Mouse (Mus musculus) embryonic stem cell, embryonic (primary cell): ENCODE data around the gene Aars.

ENCODE experiments used
- CTCF ChIA-PET, 4 experiments: fragments of 300-600 bp in 2 of 4; fragments of 350-600 bp in 2 of 4; sonication (Branson Sonifier 250); formaldehyde crosslinking; loops; one replicate each; lab custom pipeline; 2022; ENCODE audit warnings: inconsistent platforms in 2 of 4; lab: Charles Lee
- POLR2A ChIA-PET, 4 experiments: fragments of 300-600 bp in 2 of 4; fragments of 350-600 bp in 2 of 4; sonication (Branson Sonifier 250); formaldehyde crosslinking; loops; one replicate each; lab custom pipeline; 2022; ENCODE audit warnings: antibody characterized with exemption in 4 of 4, inconsistent platforms in 1 of 4; lab: Charles Lee

The Aars gene

DNA sequence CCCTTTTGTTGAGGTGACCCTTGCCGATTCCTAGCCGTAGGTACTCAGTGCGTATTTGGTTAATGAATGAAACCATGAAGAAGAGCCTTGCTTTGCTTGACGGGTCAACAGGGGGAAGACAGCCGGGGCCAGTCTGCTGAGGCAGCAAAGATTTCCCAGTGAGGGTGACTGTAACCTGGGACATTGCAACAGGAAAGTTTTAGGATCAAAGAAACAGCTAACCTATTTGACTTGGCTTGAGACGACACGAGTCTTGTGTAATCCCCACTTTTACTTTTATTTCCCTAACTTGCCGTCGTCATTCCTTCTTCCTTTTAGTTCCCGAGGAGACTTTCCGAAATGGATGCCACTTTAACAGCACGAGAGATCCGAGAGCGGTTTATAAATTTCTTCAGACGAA is 3.6 kb downstream of the Aars start:
- CTCF ChIA-PET, result interaction anchor here in 1 of 4 experiments (2.1 kb wide), 1 partner anchor 20 kb away, joined by 8 read pairs; the partner anchor contains the start of gene Exosc6
- POLR2A ChIA-PET, result interaction anchor here (0.6 to 26.3 kb wide), 16 partner anchors 9 to 261 kb away, joined by 3 to 766 read pairs (median 6); partner anchors contain the start of genes Exosc6 (in 3 of the 4), Cog4 (in 1 of the 4), Pdpr (in 1 of the 4) and Sf3b3 (in 1 of the 4)

- ChIA-PET POLR2A (interaction anchor here (0.9 to 26.4 kb wide), 12 partner anchors 4 to 228 kb away, joined by 3 to 766 read pairs (median 7); partner anchors contain the start of genes Exosc6 (in 4 of the 4), Ddx19b (in 3 of the 4), Aars (in 2 of the 4) and Cog4 (in 1 of the 4)), CTCF (interaction anchor here in 3 of 4 experiments (0.6 to 2.5 kb wide), 5 partner anchors 9 to 15 kb away, joined by 3 to 8 read pairs (median 4); partner anchors contain the start of gene Exosc6 (in 2 of the 3))
These were observed 9.6 kb downstream of the Aars start for GRCm38 (mm10) chr8:111042546-111042945.

DNA sequence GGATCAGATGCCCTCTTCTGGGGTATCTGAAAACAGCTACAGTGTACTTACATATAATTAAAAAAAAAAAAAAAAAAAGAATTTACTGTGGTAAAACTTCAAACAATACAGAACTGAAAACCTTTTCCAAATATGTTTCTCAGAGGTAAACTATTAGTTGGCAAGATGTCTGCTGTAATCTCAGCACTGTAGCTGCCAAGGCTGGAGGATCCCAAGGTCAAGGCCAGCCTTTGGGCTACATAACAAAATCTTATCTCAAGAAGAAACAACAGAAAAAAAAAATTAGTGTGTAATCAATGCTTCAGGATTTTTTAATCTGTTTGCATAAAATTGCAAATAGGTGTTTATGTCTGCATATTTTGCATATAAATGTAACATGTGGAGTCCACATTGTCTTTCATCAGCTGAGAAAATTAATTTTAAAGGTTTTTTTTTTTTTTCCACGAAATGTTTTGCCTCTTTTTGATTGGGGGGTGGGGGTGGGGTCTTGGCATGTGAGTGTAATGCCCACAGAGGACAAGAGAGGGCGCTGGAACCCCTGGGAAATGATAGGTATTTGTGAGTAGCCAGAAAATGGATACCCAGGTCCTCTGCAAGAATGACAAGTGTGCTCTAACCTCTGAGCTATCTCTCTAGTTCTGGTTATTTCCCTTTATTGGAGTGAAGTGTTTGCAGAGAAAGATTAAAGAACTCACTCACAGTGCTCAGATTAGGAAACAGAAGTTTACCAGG is 11.2 kb downstream of the Aars start:
- ChIA-PET CTCF (interaction anchor here (0.5 to 2.5 kb wide), 8 partner anchors 10 to 295 kb away, joined by 3 to 8 read pairs (median 4); partner anchors contain the start of genes Aars (in 1 of the 4) and Exosc6 (in 1 of the 4)), POLR2A (interaction anchor here in 3 of 4 experiments (0.5 to 26.4 kb wide), 18 partner anchors 5 to 237 kb away, joined by 3 to 766 read pairs (median 4); partner anchors contain the start of genes Exosc6 (in 3 of the 3), Aars (in 2 of the 3) and Ddx19b (in 2 of the 3))

- POLR2A ChIA-PET, result interaction anchor here (0.7 to 26.4 kb wide), 18 partner anchors 2 to 846 kb away, joined by 3 to 766 read pairs (median 4); partner anchors contain the start of genes Aars (in 2 of the 4), Ddx19b (in 2 of the 4), Exosc6 (in 2 of the 4) and Cog4 (in 1 of the 4)
These were observed 15.8 kb downstream of the Aars start for GRCm38 (mm10) chr8:111048694-111049093.

GRCm38 (mm10) chr8:111049106-111049505 is 16.2 kb downstream of the Aars start:
- ChIA-PET CTCF (interaction anchor here (0.7 to 1.3 kb wide), 8 partner anchors 14 to 884 kb away, joined by 3 to 7 read pairs (median 4); partner anchors contain the start of genes Ddx19b (in 1 of the 4) and Tmem231 (in 1 of the 4)), POLR2A (interaction anchor here (0.7 to 26.4 kb wide), 18 partner anchors 1 to 528 kb away, joined by 3 to 766 read pairs (median 4); partner anchors contain the start of genes Aars (in 2 of the 4), Ddx19b (in 2 of the 4), Cog4 (in 1 of the 4) and Exosc6 (in 1 of the 4))

More at GRCm38 (mm10) chr8:111048694-111049093, 15.8 kb downstream of the Aars start:
- CTCF ChIA-PET, result interaction anchor here (0.6 to 1.3 kb wide), 10 partner anchors 13 to 885 kb away, joined by 3 to 7 read pairs (median 4); partner anchors contain the start of genes Ddx19b (in 2 of the 4) and Tmem231 (in 1 of the 4)

DNA sequence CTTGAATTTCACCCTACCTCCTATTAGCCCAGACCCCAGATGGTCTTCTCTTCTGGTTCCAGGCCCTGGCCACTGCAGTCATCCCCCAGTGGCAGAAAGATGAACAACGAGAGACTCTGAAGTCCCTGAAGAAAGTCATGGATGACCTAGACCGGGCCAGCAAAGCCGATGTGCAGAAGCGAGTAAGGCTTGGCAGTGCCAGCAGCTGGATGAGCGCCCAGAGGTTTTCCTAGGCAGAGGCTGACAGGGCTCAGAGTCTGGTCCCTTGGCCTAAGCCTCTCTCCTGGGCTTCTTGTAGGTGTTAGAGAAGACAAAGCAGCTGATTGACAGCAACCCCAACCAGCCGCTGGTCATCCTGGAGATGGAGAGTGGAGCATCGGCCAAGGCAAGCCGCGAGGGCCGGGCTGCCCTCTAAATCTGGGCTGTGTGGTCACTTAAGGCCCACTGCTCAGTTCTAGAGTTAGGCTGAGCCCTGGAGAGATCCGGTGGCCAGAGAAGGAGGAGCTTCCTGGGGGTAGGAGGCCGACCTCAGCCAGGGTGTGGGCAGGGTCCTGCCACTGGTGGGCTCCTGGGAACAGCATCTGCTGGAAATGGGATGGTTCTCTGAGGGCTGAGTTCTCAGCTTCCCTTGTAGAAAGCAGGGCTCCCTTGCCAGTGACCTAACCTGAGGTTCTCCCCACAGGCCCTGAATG is 21.0 kb downstream of the Aars start:
- ChIA-PET POLR2A (interaction anchor here (0.9 to 26.4 kb wide), 18 partner anchors 8 to 245 kb away, joined by 3 to 766 read pairs (median 5); partner anchors contain the start of genes Aars (in 3 of the 4), Ddx19b (in 2 of the 4), Cog4 (in 1 of the 4) and Sf3b3 (in 1 of the 4)), CTCF (interaction anchor here in 1 of 4 experiments (1.0 kb wide), 1 partner anchor 27 kb away, joined by 3 read pairs; no protein-coding TSS in a partner anchor)

DNA sequence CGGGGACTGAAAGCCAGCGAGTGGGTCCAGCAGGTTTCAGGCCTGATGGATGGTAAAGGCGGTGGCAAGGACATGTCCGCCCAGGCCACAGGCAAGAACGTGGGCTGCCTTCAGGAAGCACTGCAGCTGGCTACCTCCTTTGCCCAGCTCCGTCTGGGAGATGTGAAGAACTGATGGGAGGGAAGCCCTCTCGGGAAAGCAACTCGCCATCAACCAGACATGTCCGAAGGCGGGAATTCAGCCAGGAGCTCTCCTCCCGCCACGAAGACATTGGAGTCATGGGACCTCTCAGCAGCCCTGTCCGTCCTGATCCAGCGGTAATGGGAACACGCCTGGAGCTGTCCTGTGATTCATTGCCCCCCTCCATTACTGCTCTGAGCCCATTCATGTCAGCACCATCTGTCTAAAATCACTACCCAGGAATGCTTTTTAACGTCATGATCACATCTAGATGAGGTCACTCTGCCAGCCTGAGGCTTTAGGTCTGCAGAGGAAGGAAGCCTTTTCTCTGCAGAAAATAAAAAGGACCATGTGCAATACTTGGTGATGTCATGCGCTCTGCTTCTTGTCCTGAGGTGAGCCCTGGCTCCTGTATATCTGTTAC is 22.2 kb downstream of the Aars start:
- POLR2A ChIA-PET, result interaction anchor here (0.6 to 26.4 kb wide), 27 partner anchors 9 to 250 kb away, joined by 3 to 766 read pairs (median 11); partner anchors contain the start of genes Aars (in 3 of the 4), Ddx19a (in 2 of the 4), Ddx19b (in 2 of the 4) and Il34 (in 2 of the 4)
- CTCF ChIA-PET, result interaction anchor here in 1 of 4 experiments (1.0 to 1.8 kb wide), 2 partner anchors 10 to 22 kb away, joined by 3 to 13 read pairs; partner anchors contain the start of gene Aars

DNA sequence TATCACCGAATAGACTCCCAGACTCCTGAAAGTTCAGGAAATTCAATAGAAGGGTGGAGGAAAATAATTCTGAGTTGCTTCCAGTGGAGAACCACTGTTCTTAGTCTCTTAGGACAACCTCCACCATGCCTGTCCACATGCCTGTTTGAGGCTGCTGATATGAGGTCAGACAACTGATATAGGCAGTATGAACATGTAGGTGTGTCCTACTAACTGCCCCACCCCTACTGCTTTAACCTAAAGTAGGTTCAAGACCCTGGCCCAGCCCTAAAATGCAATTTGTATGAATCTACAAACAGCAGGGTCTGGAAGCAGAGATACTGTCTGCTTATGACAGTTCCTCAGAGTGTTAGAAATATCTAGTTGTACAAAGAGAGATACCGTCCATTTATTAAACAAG is 22.7 kb downstream of the Aars start:
- CTCF ChIA-PET, result interaction anchor here (0.6 to 1.8 kb wide), 17 partner anchors 9 to 426 kb away, joined by 3 to 13 read pairs (median 4); partner anchors contain the start of genes Aars (in 1 of the 4) and Il34 (in 1 of the 4)
- POLR2A ChIA-PET, result interaction anchor here (0.6 to 26.4 kb wide), 70 partner anchors 8 to 534 kb away, joined by 3 to 766 read pairs (median 5); partner anchors contain the start of genes Aars (in 4 of the 4), Ddx19b (in 3 of the 4), Sf3b3 (in 3 of the 4) and Clec18a (in 2 of the 4)

- ChIA-PET CTCF (interaction anchor here (0.6 to 1.8 kb wide), 28 partner anchors 9 to 427 kb away, joined by 3 to 13 read pairs (median 4); partner anchors contain the start of genes Aars (in 2 of the 4), Ddx19a (in 1 of the 4) and Il34 (in 1 of the 4)), POLR2A (interaction anchor here (0.6 to 26.4 kb wide), 74 partner anchors 8 to 534 kb away, joined by 3 to 766 read pairs (median 5); partner anchors contain the start of genes Aars (in 4 of the 4), Ddx19b (in 3 of the 4), Sf3b3 (in 3 of the 4) and Clec18a (in 2 of the 4))
These were observed 23.3 kb downstream of the Aars start, which contains the start of gene Exosc6 for GRCm38 (mm10) chr8:111056158-111056663. Gene Exosc6 (plus strand): TSS chr8:111056339.

- CTCF ChIA-PET, result interaction anchor here (0.6 to 1.8 kb wide), 25 partner anchors 10 to 427 kb away, joined by 3 to 13 read pairs (median 4); partner anchors contain the start of genes Aars (in 2 of the 4), Ddx19a (in 1 of the 4) and Il34 (in 1 of the 4)
- POLR2A ChIA-PET, result interaction anchor here (0.6 to 26.4 kb wide), 62 partner anchors 9 to 535 kb away, joined by 3 to 766 read pairs (median 6); partner anchors contain the start of genes Aars (in 4 of the 4), Ddx19b (in 3 of the 4), Sf3b3 (in 3 of the 4) and Clec18a (in 2 of the 4)
These were observed 23.8 kb downstream of the Aars start for GRCm38 (mm10) chr8:111056691-111057293.

DNA sequence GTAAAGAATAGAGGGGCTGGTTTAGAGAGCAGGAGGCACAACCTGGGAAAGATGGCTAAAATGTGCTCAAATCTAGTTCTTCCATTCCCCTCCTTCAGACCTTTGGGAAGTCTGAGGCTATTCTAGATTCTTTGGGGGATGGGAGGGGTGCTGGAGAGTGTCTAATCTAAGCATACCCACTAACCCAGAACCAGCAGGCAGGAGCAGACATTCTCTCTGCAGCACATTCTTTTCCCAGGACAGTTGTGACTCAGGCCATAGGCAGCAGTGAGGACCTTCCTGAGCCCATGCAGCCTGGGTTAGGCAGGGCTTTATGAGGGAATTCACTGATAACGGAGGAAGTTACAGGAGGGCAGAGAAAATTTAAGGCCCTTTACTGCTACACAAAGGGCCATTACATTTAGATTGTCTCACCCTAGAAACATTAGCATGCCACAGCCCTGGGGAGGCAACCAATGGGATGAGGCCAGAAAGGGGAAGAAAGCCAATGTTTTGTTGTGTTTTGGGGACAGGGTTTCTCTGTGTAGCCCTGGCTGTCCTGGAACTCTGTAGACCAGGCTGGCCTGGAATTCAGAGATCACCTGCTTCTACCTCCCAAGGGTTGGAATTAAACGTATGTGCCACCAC is 26.1 kb downstream of the Aars start:
- POLR2A ChIA-PET, result interaction anchor here (0.6 to 26.4 kb wide), 11 partner anchors 21 to 1323 kb away, joined by 3 to 766 read pairs (median 3); partner anchors contain the start of genes Aars (in 3 of the 4), Ddx19b (in 2 of the 4) and Ddx19a (in 1 of the 4)

GRCm38 (mm10) chr8:111061688-111062071 is 28.7 kb downstream of the Aars start:
- CTCF ChIA-PET, result no interaction called here

More for the DNA sequence above, 26.1 kb downstream of the Aars start:
- CTCF ChIA-PET, result no interaction called here

DNA sequence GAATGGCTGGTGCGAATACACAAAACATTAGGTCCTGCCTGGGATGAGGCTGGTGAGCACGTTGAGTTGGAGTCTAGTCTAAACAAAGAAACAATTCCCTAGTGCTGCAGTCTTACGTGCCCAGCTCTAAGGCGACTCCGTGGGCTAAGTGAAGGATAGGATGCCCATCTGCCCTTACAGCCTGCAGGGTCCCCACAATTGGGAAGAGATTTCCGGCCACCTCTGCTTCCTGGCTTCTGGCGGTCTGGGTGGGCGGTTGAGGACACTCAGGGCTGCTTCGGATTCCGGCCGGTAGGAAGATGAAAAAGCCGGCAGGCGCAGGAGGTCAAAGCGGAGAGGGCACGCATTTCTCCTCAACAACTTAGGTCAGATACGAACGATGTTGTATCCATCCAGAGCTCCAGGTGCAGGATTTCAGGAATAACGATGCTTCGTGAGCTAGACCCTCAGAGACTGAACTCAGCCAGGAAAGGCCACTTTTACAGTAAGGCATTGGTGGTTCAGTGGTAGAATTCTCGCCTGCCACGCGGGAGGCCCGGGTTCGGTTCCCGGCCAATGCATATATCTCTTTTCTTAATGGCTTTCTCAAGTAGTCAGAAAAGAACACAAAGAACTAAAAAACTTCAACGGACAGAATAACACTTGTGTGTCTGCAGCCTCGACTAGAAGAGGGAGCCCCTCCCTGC is 29.3 kb downstream of the Aars start:
- CTCF ChIA-PET, result interaction anchor here in 3 of 4 experiments (0.6 to 0.7 kb wide), 4 partner anchors 32 to 1324 kb away, joined by 3 to 5 read pairs (median 4); no protein-coding TSS in a partner anchor
- POLR2A ChIA-PET, result interaction anchor here (0.6 to 26.4 kb wide), 17 partner anchors 8 to 306 kb away, joined by 3 to 766 read pairs (median 4); partner anchors contain the start of genes Aars (in 3 of the 4), Ddx19b (in 2 of the 4), Rfwd3 (in 1 of the 4) and Sf3b3 (in 1 of the 4)

More at GRCm38 (mm10) chr8:111061688-111062071, 28.7 kb downstream of the Aars start:
- POLR2A ChIA-PET, result interaction anchor here (0.6 to 26.4 kb wide), 10 partner anchors 9 to 306 kb away, joined by 3 to 766 read pairs (median 5); partner anchors contain the start of genes Aars (in 3 of the 4) and Ddx19b (in 2 of the 4)

GRCm38 (mm10) chr8:111062893-111063292 is 29.9 kb downstream of the Aars start:
- ChIA-PET CTCF (interaction anchor here in 3 of 4 experiments (0.6 to 0.7 kb wide), 3 partner anchors 31 to 1325 kb away, joined by 3 to 5 read pairs (median 4); no protein-coding TSS in a partner anchor), POLR2A (interaction anchor here (0.5 to 26.4 kb wide), 19 partner anchors 8 to 307 kb away, joined by 3 to 766 read pairs (median 4); partner anchors contain the start of genes Aars (in 3 of the 4), Ddx19b (in 2 of the 4), Rfwd3 (in 1 of the 4) and Sf3b3 (in 1 of the 4))
